Mouse (Mus musculus): Measurements from ENCODE around the gene Hirip3. TPM values are rescaled to one million over a fixed set of nuclear protein-coding genes. Genes with fewer than 3 reads are reported as not detected.
A peak's percentile ranks its signal among the peaks of the same experiment; 100 is the strongest.

Gene Hirip3
- polyA plus RNA-seq, 1 experiment from 2014 or later, result 10.8 TPM

DNA sequence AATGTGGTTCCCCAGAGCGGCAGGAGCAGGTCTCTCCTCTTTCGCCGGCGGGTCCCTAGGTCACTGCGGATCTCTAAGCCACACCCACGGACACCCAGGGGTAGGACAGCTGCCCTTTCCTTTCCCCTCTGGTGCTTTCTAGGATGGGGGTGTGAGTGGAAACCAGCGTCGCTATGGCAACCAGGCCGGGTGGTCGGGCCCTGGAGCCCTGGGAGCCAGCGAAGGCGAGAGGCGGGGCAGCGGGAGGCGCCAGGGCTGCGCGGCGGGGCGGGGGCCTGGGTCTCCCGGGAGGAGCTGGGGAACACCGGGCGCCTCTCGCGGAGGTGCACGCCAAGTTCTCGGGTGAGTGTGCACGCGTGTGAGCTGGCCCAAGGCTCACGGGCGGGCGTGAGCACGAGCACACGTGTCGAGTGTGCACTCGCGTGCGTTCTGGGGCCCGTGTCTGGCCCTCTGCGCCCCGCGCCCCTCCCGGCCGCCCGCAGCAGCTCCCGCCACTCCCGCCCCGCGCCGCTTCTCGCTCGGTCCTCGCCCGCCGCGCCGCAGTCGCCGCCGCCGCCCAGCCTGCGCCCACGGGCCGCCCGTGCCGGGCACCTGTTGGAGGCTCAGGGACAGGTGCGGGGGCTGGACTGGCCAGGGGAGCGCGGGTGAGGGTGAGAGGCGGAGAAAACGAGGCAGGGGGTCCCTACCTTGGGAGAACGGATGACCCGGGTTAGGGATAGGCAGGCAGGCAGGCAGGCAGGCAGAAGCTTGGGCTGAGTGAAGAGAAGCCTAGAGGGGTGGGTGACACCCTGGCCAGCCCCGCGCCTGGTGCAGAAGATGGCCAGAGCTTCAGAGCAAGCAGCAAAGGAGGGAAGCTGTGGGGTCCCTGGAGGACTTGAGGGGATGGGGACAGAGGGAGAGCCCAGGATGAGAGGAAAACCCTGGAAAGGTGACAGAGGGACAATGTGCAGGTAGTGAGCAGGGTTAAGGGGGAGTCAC lies 14.1 kb upstream of the Hirip3 start:
- Histone ChIP-seq H3K36me3 (ENCODE audit: control insufficient read depth, insufficient read depth) (peaks cover 3% of the 10 kb centered on the region; the same call in 1 of the 2 replicates), H3K27me3 (ENCODE audit: control insufficient read depth, insufficient read depth, low read depth, low read length) (peaks cover 43% of the 10 kb centered on the region)
- no peak for ATAC-seq (ENCODE audit: low read depth)

DNA sequence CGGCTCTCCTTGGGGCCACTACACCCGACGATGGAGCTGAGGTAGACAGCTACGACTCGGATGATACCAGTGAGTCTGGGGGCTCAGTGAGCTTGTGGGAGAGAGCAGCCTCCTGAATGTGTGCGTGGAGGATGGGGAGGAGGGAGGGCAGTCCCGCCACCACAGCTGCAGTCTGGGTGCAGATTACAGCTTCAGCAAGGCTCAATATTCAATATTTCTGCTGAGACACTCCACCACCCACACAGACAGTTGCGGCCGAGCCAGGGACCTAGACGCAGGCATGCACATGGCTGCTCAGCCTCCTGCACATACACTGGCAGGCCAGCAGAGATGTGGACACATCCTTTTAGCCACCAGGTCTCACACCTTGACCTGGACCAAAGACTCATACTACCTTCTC lies 13.0 kb upstream of the Hirip3 start:
- Histone ChIP-seq H3K4me3 (ENCODE audit: low read depth, low read length) (no peak overlapping the region), H3K9me3 (replicated peaks; ENCODE audit: control insufficient read depth, low read length) (no peaks in the 10 kb centered on the region), H3K27me3 (ENCODE audit: control insufficient read depth, insufficient read depth, low read depth, low read length) (peaks cover 43% of the 10 kb centered on the region), H3K9ac (ENCODE audit: low read depth, low read length) (no peak overlapping the region), H3K27ac (ENCODE audit: low read length) (no peak overlapping the region), H3K36me3 (ENCODE audit: control insufficient read depth, insufficient read depth) (peaks cover 3% of the 10 kb centered on the region; the same call in 1 of the 2 replicates), H3K4me1 (ENCODE audit: control insufficient read depth, low read depth, low read length) (no peaks in the 10 kb centered on the region; the same call in 1 of the 2 replicates), H3K4me2 (ENCODE audit: low read depth, low read length) (no peak overlapping the region)
- 10% methylated on average over 10 of the region's 10 CpGs for WGBS (ENCODE audit: insufficient replicate concordance)
- no peak for ATAC-seq (ENCODE audit: low read depth)

More for the DNA sequence above, 14.1 kb upstream of the Hirip3 start:
- 2% methylated on average over 69 of the region's 74 CpGs for WGBS (ENCODE audit: insufficient replicate concordance)
- H3K4me3 ChIP-seq (ENCODE audit: low read depth, low read length), result peak overlapping the region; percentile 52
- no peaks in the 10 kb centered on the region for H3K9me3 ChIP-seq (replicated peaks; ENCODE audit: control insufficient read depth, low read length)
- H3K9ac ChIP-seq (ENCODE audit: low read depth, low read length), result peak overlapping the region; percentile 7; the same call in 1 of the 2 replicates
- H3K4me1 ChIP-seq (ENCODE audit: control insufficient read depth, low read depth, low read length), result no peaks in the 10 kb centered on the region; the same call in 1 of the 2 replicates
- H3K4me2 ChIP-seq (ENCODE audit: low read depth, low read length), result peak overlapping the region; percentile 68
- no peak overlapping the region for H3K27ac ChIP-seq (ENCODE audit: low read length)

DNA sequence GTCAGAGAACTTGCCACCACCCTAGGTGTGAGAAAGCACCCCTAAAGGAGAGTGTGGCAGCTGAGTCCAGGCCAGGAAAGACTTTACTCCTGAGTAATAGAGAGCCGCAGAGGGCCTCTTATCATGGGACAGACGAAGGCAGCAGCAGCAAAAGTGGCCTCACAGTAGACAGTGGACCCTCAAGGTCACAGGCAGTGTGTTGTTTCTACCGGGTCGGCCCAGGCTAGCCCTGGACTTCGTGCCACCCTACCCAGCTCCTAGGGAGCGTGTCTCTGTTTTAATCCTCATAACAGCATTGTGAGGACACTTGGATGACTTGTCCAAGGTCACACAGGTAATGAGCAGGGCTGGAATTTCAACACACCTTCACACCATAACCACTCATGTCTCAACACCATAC lies 11.6 kb upstream of the Hirip3 start:
- H3K27ac ChIP-seq (ENCODE audit: low read length), result no peak overlapping the region
- no peak overlapping the region for H3K4me3 ChIP-seq (ENCODE audit: low read depth, low read length)
- peaks cover 43% of the 10 kb centered on the region for H3K27me3 ChIP-seq (ENCODE audit: control insufficient read depth, insufficient read depth, low read depth, low read length)
- no peaks in the 10 kb centered on the region for H3K9me3 ChIP-seq (replicated peaks; ENCODE audit: control insufficient read depth, low read length)
- H3K9ac ChIP-seq (ENCODE audit: low read depth, low read length), result no peak overlapping the region
- peaks cover 3% of the 10 kb centered on the region; the same call in 1 of the 2 replicates for H3K36me3 ChIP-seq (ENCODE audit: control insufficient read depth, insufficient read depth)
- H3K4me2 ChIP-seq (ENCODE audit: low read depth, low read length), result no peak overlapping the region
- 52% methylated on average over 6 of the region's 6 CpGs for WGBS (ENCODE audit: insufficient replicate concordance)
- no peak for ATAC-seq (ENCODE audit: low read depth)
- H3K4me1 ChIP-seq (ENCODE audit: control insufficient read depth, low read depth, low read length), result no peaks in the 10 kb centered on the region; the same call in 1 of the 2 replicates

GRCm38 (mm10) chr7:126851192-126851591 lies 10.6 kb upstream of the Hirip3 start:
- ATAC-seq (ENCODE audit: low read depth), result no peak
- Histone ChIP-seq H3K9ac (ENCODE audit: low read depth, low read length) (no peak overlapping the region), H3K4me1 (ENCODE audit: control insufficient read depth, low read depth, low read length) (no peaks in the 10 kb centered on the region; the same call in 1 of the 2 replicates), H3K4me3 (ENCODE audit: low read depth, low read length) (no peak overlapping the region), H3K36me3 (ENCODE audit: control insufficient read depth, insufficient read depth) (peaks cover 5% of the 10 kb centered on the region), H3K27ac (ENCODE audit: low read length) (no peak overlapping the region), H3K4me2 (ENCODE audit: low read depth, low read length) (no peak overlapping the region), H3K27me3 (ENCODE audit: control insufficient read depth, insufficient read depth, low read depth, low read length) (peaks cover 43% of the 10 kb centered on the region), H3K9me3 (replicated peaks; ENCODE audit: control insufficient read depth, low read length) (no peaks in the 10 kb centered on the region)
- WGBS (ENCODE audit: insufficient replicate concordance), result 58% methylated on average over 12 of the region's 12 CpGs

DNA sequence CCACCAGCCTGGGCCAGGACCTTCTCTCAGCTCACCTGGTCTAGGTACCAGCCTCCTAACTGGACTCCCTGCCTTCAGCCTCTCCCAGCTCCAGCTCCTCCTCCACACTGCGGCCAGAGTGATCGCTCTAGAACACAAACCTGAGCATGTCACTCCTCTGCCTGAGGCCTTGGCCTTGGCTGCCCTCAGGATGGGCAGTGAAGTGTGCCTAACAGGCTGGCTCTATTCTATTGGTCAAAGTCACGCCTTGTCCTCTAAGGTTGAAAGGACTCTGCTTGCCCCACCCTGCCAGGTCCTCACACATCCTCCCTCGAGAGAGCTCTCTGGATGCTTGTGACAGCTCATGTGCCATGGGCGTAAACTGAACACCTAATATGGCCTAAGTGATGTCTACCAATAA lies 8.3 kb upstream of the Hirip3 start:
- Histone ChIP-seq H3K27me3 (ENCODE audit: control insufficient read depth, insufficient read depth, low read depth, low read length) (peaks cover 20% of the 10 kb centered on the region), H3K4me2 (ENCODE audit: low read depth, low read length) (no peak overlapping the region), H3K9me3 (replicated peaks; ENCODE audit: control insufficient read depth, low read length) (no peaks in the 10 kb centered on the region), H3K4me1 (ENCODE audit: control insufficient read depth, low read depth, low read length) (no peaks in the 10 kb centered on the region), H3K4me3 (ENCODE audit: low read depth, low read length) (no peak overlapping the region), H3K36me3 (ENCODE audit: control insufficient read depth, insufficient read depth) (peaks cover 13% of the 10 kb centered on the region), H3K27ac (ENCODE audit: low read length) (no peak overlapping the region), H3K9ac (ENCODE audit: low read depth, low read length) (no peak overlapping the region)
- ATAC-seq (ENCODE audit: low read depth), result no peak
- 73% methylated on average over 5 of the region's 5 CpGs for WGBS (ENCODE audit: insufficient replicate concordance)

DNA sequence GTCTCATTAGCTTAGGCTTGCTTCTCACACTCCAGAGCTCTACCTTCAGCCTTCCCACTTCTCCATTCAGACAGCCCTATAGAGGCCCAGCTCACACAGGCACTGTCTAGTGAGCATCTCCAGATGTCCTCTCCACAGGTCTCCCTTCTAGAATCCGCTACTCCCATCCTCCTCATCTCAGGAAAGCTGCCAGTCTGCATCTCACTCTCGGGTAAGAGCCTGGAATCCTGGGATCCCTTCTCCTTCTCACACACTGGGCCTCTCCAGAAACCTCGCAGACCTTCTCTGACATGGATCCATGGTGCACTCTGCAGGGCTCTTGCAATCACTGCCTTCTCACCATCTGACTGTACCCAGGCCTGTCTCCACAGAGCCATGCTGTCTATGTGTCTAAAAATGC lies 6.1 kb upstream of the Hirip3 start:
- no peak for ATAC-seq (ENCODE audit: low read depth)
- Histone ChIP-seq H3K9me3 (replicated peaks; ENCODE audit: control insufficient read depth, low read length) (no peaks in the 10 kb centered on the region), H3K9ac (ENCODE audit: low read depth, low read length) (no peak overlapping the region), H3K4me2 (ENCODE audit: low read depth, low read length) (no peak overlapping the region), H3K4me3 (ENCODE audit: low read depth, low read length) (no peak overlapping the region), H3K36me3 (ENCODE audit: control insufficient read depth, insufficient read depth) (peaks cover 22% of the 10 kb centered on the region), H3K4me1 (ENCODE audit: control insufficient read depth, low read depth, low read length) (no peaks in the 10 kb centered on the region), H3K27me3 (ENCODE audit: control insufficient read depth, insufficient read depth, low read depth, low read length) (no peaks in the 10 kb centered on the region), H3K27ac (ENCODE audit: low read length) (no peak overlapping the region)
- 90% methylated on average over 3 of the region's 3 CpGs for WGBS (ENCODE audit: insufficient replicate concordance)

GRCm38 (mm10) chr7:126856741-126857420 lies 4.9 kb upstream of the Hirip3 start:
- 72% methylated on average over 9 of the region's 9 CpGs for WGBS (ENCODE audit: insufficient replicate concordance)
- no peak overlapping the region for H3K4me2 ChIP-seq (ENCODE audit: low read depth, low read length)
- H3K36me3 ChIP-seq (ENCODE audit: control insufficient read depth, insufficient read depth), result peaks cover 22% of the 10 kb centered on the region
- no peak for ATAC-seq (ENCODE audit: low read depth)
- H3K9ac ChIP-seq (ENCODE audit: low read depth, low read length), result no peak overlapping the region
- H3K4me1 ChIP-seq (ENCODE audit: control insufficient read depth, low read depth, low read length), result peaks cover 7% of the 10 kb centered on the region
- H3K27me3 ChIP-seq (ENCODE audit: control insufficient read depth, insufficient read depth, low read depth, low read length), result no peaks in the 10 kb centered on the region
- H3K9me3 ChIP-seq (replicated peaks; ENCODE audit: control insufficient read depth, low read length), result no peaks in the 10 kb centered on the region
- H3K27ac ChIP-seq (ENCODE audit: low read length), result no peak overlapping the region
- no peak overlapping the region for H3K4me3 ChIP-seq (ENCODE audit: low read depth, low read length)

GRCm38 (mm10) chr7:126860987-126861386 lies 785 bp upstream of the Hirip3 start:
- H3K4me2 ChIP-seq (ENCODE audit: low read depth, low read length), result peak overlapping the region; percentile 98
- H3K27ac ChIP-seq (ENCODE audit: low read length), result peak overlapping the region; percentile 29
- H3K9me3 ChIP-seq (replicated peaks; ENCODE audit: control insufficient read depth, low read length), result no peaks in the 10 kb centered on the region
- peak overlapping the region; percentile 75 for H3K9ac ChIP-seq (ENCODE audit: low read depth, low read length)
- no peaks in the 10 kb centered on the region for H3K27me3 ChIP-seq (ENCODE audit: control insufficient read depth, insufficient read depth, low read depth, low read length)
- no peak for ATAC-seq (ENCODE audit: low read depth)
- peak overlapping the region; percentile 73 for H3K4me3 ChIP-seq (ENCODE audit: low read depth, low read length)
- H3K4me1 ChIP-seq (ENCODE audit: control insufficient read depth, low read depth, low read length), result peaks cover 22% of the 10 kb centered on the region
- 27% methylated on average over 5 of the region's 5 CpGs for whole genome bisulfite sequencing (ENCODE audit: insufficient replicate concordance)
- H3K36me3 ChIP-seq (ENCODE audit: control insufficient read depth, insufficient read depth), result peaks cover 31% of the 10 kb centered on the region
